Mouse (Mus musculus): ENCODE measurements around the gene Glipr2. TPM values are rescaled to one million over a fixed set of nuclear protein-coding genes. Genes with fewer than 3 reads are reported as not detected.

Glipr2 gene
- polyA plus RNA-seq (2016; fragmentation: Nextera tagmentation; extraction: Ambion mirVana) = 94.2 and 104 TPM in 2 replicates

- Histone ChIP-seq H3K4me1 (peaks cover 20% of the 10 kb centered on the region), H3K27ac (peak within 1 kb of the TSS; percentile 88), H3K27me3 (peaks cover 15% of the 10 kb centered on the region; the same call in 1 of the 2 replicates), H3K9me3 (replicated peaks) (no peaks in the 10 kb centered on the region), H3K4me2 (replicated peaks) (peak within 1 kb of the TSS; percentile 93), H3K36me3 (no peaks in the 10 kb centered on the region), H3K4me3 (peak within 1 kb of the TSS; percentile 74), H3K9ac (peak within 1 kb of the TSS; percentile 79)
- ATAC-seq (ENCODE audit: low FRiP score) = peak; percentile 91
- WGBS = under 1% methylated on average over 45 of the region's 45 CpGs
Observed at GRCm38 (mm10) chr4:43957292-43957845, at the start of gene Glipr2. Gene Glipr2 (plus strand): TSS chr4:43957401.

GRCm38 (mm10) chr4:43918221-43918620 lies 39.0 kb upstream of the Glipr2 start:
- H3K4me2 ChIP-seq (replicated peaks) = no peak overlapping the region
- 95% methylated on average over 5 of the region's 5 CpGs for WGBS
- no peak for ATAC-seq (ENCODE audit: low FRiP score)

DNA sequence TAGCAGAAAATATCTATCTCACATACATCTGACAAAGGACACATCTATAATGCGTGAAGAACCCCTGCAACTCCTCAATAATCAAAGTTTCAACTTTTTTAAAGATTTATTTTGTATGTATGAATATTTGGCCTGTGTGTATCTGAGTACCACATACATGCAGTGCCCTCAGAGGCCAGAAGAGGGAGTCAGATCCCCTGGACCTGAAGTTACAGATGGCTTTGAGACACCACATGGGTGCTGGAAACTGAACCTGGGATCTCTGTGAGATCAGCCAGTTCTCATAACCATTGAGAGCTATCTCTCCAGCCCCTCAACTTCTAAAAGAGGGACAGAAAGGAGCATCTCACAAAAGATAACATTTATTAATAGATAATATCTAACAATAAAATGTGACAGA lies 36.6 kb upstream of the Glipr2 start:
- WGBS = 91% methylated on average over 1 of the region's 1 CpGs
- Histone ChIP-seq H3K4me1 (no peaks in the 10 kb centered on the region), H3K36me3 (peaks cover 36% of the 10 kb centered on the region)

More at GRCm38 (mm10) chr4:43918221-43918620, 39.0 kb upstream of the Glipr2 start:
- Histone ChIP-seq H3K27ac (no peak overlapping the region), H3K4me3 (no peak overlapping the region), H3K9ac (no peak overlapping the region), H3K4me1 (no peaks in the 10 kb centered on the region), H3K9me3 (replicated peaks) (no peaks in the 10 kb centered on the region), H3K27me3 (no peaks in the 10 kb centered on the region), H3K36me3 (peaks cover 31% of the 10 kb centered on the region)

DNA sequence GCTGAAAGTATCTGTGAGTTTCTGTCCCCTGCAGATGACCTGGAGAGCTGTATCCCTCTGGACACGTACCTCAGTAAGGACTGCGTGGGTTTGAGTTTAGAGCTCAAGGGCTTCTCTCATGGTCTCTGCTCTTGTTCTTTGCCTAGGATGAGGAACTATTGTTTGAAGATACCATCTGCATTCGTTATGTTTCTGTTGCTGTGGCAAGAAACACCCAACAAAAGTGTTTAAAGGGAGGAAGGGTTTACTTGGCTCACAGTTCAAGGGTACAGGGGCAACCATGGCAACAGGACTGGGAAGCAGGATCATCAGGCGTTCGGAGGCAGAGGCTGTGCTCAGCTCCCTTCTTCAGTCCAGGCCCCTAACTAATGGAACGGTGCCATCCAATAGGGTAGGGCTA lies 32.1 kb upstream of the Glipr2 start:
- H3K4me1 ChIP-seq = no peaks in the 10 kb centered on the region
- H3K4me3 ChIP-seq = no peak overlapping the region
- no peaks in the 10 kb centered on the region for H3K27me3 ChIP-seq
- no peak overlapping the region for H3K27ac ChIP-seq
- peaks cover 60% of the 10 kb centered on the region for H3K36me3 ChIP-seq
- H3K9ac ChIP-seq = no peak overlapping the region
- H3K4me2 ChIP-seq (replicated peaks) = no peak overlapping the region
- ATAC-seq (ENCODE audit: low FRiP score) = no peak
- H3K9me3 ChIP-seq (replicated peaks) = no peaks in the 10 kb centered on the region
- 90% methylated on average over 6 of the region's 6 CpGs for WGBS

More for the DNA sequence above, 36.6 kb upstream of the Glipr2 start:
- no peak for ATAC-seq (ENCODE audit: low FRiP score)
- H3K9ac ChIP-seq = no peak overlapping the region
- H3K27ac ChIP-seq = no peak overlapping the region
- no peak overlapping the region for H3K4me3 ChIP-seq
- no peak overlapping the region for H3K4me2 ChIP-seq (replicated peaks)
- no peaks in the 10 kb centered on the region for H3K9me3 ChIP-seq (replicated peaks)
- no peaks in the 10 kb centered on the region for H3K27me3 ChIP-seq

- H3K9ac ChIP-seq = no peak overlapping the region
- ATAC-seq (ENCODE audit: low FRiP score) = 0 out of 2 replicates have a peak, but pooled peaks have one; percentile 35
- no peak overlapping the region for H3K4me3 ChIP-seq
- no peaks in the 10 kb centered on the region for H3K4me1 ChIP-seq
- no peaks in the 10 kb centered on the region for H3K9me3 ChIP-seq (replicated peaks)
- H3K36me3 ChIP-seq = peaks cover 64% of the 10 kb centered on the region
- 14% methylated on average over 3 of the region's 3 CpGs for WGBS
- H3K27ac ChIP-seq = no peak overlapping the region
- no peak overlapping the region for H3K4me2 ChIP-seq (replicated peaks)
- H3K27me3 ChIP-seq = no peaks in the 10 kb centered on the region
Observed at GRCm38 (mm10) chr4:43925779-43926178, 31.4 kb upstream of the Glipr2 start.

DNA sequence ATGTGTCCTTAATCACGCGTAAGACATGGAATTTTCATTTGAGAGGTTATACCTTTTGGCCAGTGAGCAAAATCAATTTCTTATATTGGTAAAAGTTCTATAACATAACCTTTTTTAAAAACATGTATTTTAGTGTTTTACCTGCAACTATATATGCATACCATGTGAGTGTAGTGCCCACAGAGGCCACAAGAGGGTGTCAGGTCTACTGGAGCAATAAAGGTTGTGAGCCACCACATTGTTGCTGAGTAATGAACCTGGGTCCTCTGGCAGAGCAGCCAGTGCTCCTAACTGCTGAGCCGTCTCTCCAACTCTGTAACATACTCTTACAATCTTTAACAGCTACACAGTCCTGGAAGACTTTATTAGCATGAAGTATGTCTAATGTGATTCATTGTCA lies 29.4 kb upstream of the Glipr2 start:
- Histone ChIP-seq H3K27ac (no peak overlapping the region), H3K9me3 (replicated peaks) (no peaks in the 10 kb centered on the region), H3K4me3 (no peak overlapping the region), H3K27me3 (no peaks in the 10 kb centered on the region), H3K9ac (no peak overlapping the region), H3K36me3 (peaks cover 79% of the 10 kb centered on the region), H3K4me1 (no peaks in the 10 kb centered on the region), H3K4me2 (replicated peaks) (no peak overlapping the region)
- 94% methylated on average over 3 of the region's 3 CpGs for WGBS
- ATAC-seq (ENCODE audit: low FRiP score) = no peak

DNA sequence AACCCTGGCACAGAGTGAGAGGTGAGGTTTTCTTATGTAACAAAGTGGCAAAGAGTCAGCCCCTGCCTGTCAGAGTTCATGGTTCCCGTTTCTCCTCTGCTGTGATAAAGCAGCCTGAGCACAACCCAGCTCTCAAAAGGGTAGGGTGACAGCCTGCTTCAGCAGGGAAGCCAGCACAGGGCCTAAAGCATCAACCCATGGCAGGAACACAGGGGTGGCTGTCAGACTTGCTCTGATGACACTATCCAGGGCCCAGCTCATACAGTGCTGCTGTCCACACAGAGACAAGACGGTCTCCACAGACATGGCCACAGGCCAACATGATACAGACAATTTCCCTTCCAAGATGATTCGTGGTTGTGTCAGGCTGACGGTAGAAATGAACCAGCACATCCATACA lies 25.3 kb upstream of the Glipr2 start:
- Histone ChIP-seq H3K4me1 (no peaks in the 10 kb centered on the region), H3K9ac (no peak overlapping the region), H3K36me3 (peaks cover 76% of the 10 kb centered on the region), H3K9me3 (replicated peaks) (no peaks in the 10 kb centered on the region), H3K4me3 (no peak overlapping the region), H3K4me2 (replicated peaks) (no peak overlapping the region), H3K27ac (no peak overlapping the region), H3K27me3 (no peaks in the 10 kb centered on the region)
- no peak for ATAC-seq (ENCODE audit: low FRiP score)
- 94% methylated on average over 4 of the region's 4 CpGs for WGBS

DNA sequence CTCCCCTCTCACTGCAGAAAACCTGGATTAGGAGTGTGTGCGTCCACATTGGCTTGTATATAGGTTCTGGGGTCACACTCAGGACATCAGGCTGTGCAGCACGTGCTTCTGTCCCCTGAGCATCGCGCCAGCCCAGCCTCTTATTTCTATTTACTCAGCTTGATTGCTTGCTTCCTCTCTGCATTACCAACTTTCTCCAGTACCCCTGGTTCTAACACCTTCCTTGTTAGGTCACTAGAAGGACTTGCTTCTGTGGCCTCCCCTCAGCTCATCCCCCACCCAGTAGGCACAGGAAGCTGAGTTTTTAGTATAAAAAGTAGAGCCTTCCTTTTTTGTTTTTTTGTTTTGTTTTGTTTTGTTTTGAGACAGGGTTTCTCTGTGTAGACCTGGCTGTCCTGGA lies 21.0 kb upstream of the Glipr2 start:
- Histone ChIP-seq H3K9ac (no peak overlapping the region), H3K4me3 (no peak overlapping the region), H3K4me1 (no peaks in the 10 kb centered on the region), H3K4me2 (replicated peaks) (no peak overlapping the region), H3K27ac (no peak overlapping the region), H3K27me3 (no peaks in the 10 kb centered on the region), H3K36me3 (peaks cover 60% of the 10 kb centered on the region), H3K9me3 (replicated peaks) (no peaks in the 10 kb centered on the region)
- ATAC-seq (ENCODE audit: low FRiP score) = no peak
- 76% methylated on average over 4 of the region's 4 CpGs for WGBS

DNA sequence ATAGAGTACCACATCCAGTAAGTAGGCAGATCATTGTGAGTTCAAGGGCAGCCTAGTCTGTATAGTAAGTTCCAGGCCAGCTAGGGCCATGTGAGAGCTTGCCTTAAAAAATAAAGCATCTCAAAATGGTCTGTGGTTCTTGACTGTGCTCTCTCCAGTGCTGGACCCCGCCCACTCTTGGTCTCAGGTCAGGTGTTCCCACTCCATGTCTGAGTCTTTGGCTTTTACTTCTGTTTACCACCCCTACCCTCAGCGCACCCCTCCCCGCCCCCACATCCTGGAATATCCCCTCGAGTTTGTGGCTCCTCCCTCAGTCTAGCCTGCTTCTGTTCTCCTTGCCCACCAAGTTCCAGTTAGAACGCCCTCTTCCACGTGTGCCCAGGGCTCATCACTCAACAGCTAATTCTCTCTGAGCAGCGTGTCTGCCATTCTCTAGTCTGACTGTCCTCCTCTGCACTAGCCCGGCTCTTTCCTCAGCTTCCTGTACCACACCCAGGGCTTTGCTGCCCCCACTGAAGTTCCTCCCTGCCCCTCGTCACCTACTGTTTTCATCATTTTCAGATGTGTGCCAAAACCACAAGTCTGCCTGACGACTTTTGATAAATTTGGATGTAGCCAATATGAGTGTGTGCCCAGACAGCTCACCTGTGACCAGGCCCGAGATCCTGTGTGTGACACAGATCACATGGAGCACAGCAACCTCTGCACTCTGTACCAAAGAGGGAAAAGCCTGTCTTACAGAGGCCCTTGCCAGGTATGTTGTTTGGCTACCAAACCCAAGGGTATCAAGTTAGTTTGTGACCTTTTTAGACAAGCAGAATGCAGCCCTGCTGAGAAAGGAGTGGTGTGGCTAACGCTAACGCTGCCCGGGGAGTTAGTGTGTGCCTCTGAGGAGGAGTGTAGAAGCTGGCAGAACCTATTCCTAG lies 20.2 kb upstream of the Glipr2 start:
- Histone ChIP-seq H3K9ac (no peak overlapping the region), H3K36me3 (peaks cover 59% of the 10 kb centered on the region), H3K27me3 (no peaks in the 10 kb centered on the region), H3K4me2 (replicated peaks) (no peak overlapping the region), H3K27ac (no peak overlapping the region), H3K4me1 (no peaks in the 10 kb centered on the region), H3K9me3 (replicated peaks) (no peaks in the 10 kb centered on the region), H3K4me3 (no peak overlapping the region)
- ATAC-seq (ENCODE audit: low FRiP score) = no peak
- 76% methylated on average over 14 of the region's 14 CpGs for WGBS

GRCm38 (mm10) chr4:43941315-43941714 lies 15.9 kb upstream of the Glipr2 start:
- 92% methylated on average over 5 of the region's 5 CpGs for WGBS
- Histone ChIP-seq H3K9ac (no peak overlapping the region), H3K9me3 (replicated peaks) (no peaks in the 10 kb centered on the region), H3K27ac (no peak overlapping the region), H3K4me2 (replicated peaks) (no peak overlapping the region), H3K4me3 (no peak overlapping the region), H3K27me3 (no peaks in the 10 kb centered on the region), H3K36me3 (peaks cover 58% of the 10 kb centered on the region), H3K4me1 (no peaks in the 10 kb centered on the region)
- ATAC-seq (ENCODE audit: low FRiP score) = no peak

- WGBS = 90% methylated on average over 8 of the region's 8 CpGs
- H3K9ac ChIP-seq = no peak overlapping the region
Observed at GRCm38 (mm10) chr4:43942421-43942820, 14.8 kb upstream of the Glipr2 start.

GRCm38 (mm10) chr4:43947571-43947970 lies 9.6 kb upstream of the Glipr2 start:
- no peak for ATAC-seq (ENCODE audit: low FRiP score)
- H3K27me3 ChIP-seq = no peaks in the 10 kb centered on the region
- no peak overlapping the region for H3K27ac ChIP-seq
- no peak overlapping the region for H3K4me3 ChIP-seq
- H3K36me3 ChIP-seq = peaks cover 23% of the 10 kb centered on the region; the same call in 1 of the 2 replicates
- H3K4me1 ChIP-seq = no peaks in the 10 kb centered on the region
- no peak overlapping the region for H3K9ac ChIP-seq
- H3K4me2 ChIP-seq (replicated peaks) = no peak overlapping the region
- H3K9me3 ChIP-seq (replicated peaks) = no peaks in the 10 kb centered on the region
- WGBS = 98% methylated on average over 2 of the region's 2 CpGs

More at GRCm38 (mm10) chr4:43942421-43942820, 14.8 kb upstream of the Glipr2 start:
- Histone ChIP-seq H3K4me2 (replicated peaks) (no peak overlapping the region), H3K36me3 (peaks cover 58% of the 10 kb centered on the region), H3K27me3 (no peaks in the 10 kb centered on the region), H3K27ac (no peak overlapping the region), H3K4me3 (no peak overlapping the region), H3K9me3 (replicated peaks) (no peaks in the 10 kb centered on the region), H3K4me1 (no peaks in the 10 kb centered on the region)
- ATAC-seq (ENCODE audit: low FRiP score) = no peak

All from hindbrain, embryonic 12.5 days (tissue).